Mouse (Mus musculus) forebrain, embryonic 14.5 days (tissue): ENCODE data around the gene Exosc7. TPM values are rescaled to one million over a fixed set of nuclear protein-coding genes. Genes with fewer than 3 reads are reported as not detected.

ENCODE experiments used
- ATAC-seq: fragments of 200-750 bp; cut with Nextera tagmentation; 2 replicates; pipeline ENCODE4 v1.8.0; 2017; ENCODE audit warnings: mild to moderate bottlenecking, moderate library complexity
- DNase-seq: peaks from one replicate; pipeline ENCODE4 v3.0.0-alpha.2; 2015; ENCODE audit warnings: low spot score
- H3K27ac ChIP-seq: fragments of 300-500 bp; sonication (generic); 2 replicates; pipeline ENCODE4 v1.5.1; 2014; ENCODE audit warnings: low read depth, mild to moderate bottlenecking, control low read depth, low read length, moderate library complexity
- H3K27me3 ChIP-seq: fragments of 300-500 bp; sonication (generic); replicated peaks from 2 replicates; pipeline ENCODE4 v1.6.1; 2014; ENCODE audit warnings: low read length, control low read depth, mixed read lengths; ENCODE audit not compliant: control insufficient read depth, insufficient read depth
- H3K36me3 ChIP-seq: fragments of 300-500 bp; sonication (generic); 2 replicates; pipeline ENCODE4 v1.6.1; 2014; ENCODE audit warnings: low read length, control low read depth; ENCODE audit not compliant: control insufficient read depth, insufficient read depth
- H3K4me1 ChIP-seq: fragments of 300-500 bp; sonication (generic); 2 replicates; pipeline ENCODE4 v1.6.1; 2014; ENCODE audit warnings: antibody characterized with exemption, low read length, control low read depth; ENCODE audit not compliant: control insufficient read depth, insufficient read depth
- H3K4me2 ChIP-seq: fragments of 300-500 bp; sonication (generic); 2 replicates; pipeline ENCODE4 v1.6.1; 2014; ENCODE audit warnings: mild to moderate bottlenecking, control low read depth, low read length
- H3K4me3 ChIP-seq: fragments of 300-500 bp; sonication (generic); 2 replicates; pipeline ENCODE4 v1.5.1; 2014; ENCODE audit warnings: low read depth, low read length, control low read depth
- H3K9ac ChIP-seq: fragments of 300-500 bp; sonication (generic); 2 replicates; pipeline ENCODE4 v1.6.1; 2014; ENCODE audit warnings: mild to moderate bottlenecking, low read length, control low read depth, moderate library complexity
- H3K9me3 ChIP-seq: fragments of 300-500 bp; sonication (generic); replicated peaks from 2 replicates; pipeline ENCODE4 v1.6.1; 2016; ENCODE audit warnings: low read length, control low read depth, mixed read lengths; ENCODE audit not compliant: control insufficient read depth
- WGBS: fragments of 180-500 bp; shearing (Covaris S2); extraction: QIAGEN DNeasy Blood & Tissue Kit; methylation state at CpG from one replicate; pipeline ENCODE4 v1.1.7; 2014; 5-methylcytosine and 5-hydroxymethylcytosine counted together
- polyA plus RNA-seq: library from polyadenylated mRNA; unstranded; fragments of >200 nt; fragmentation: Nextera tagmentation; extraction: Ambion mirVana; gene quantifications from 2 replicates; pipeline ENCODE4 v1.2.1, GENCODE M21; 2014

The Exosc7 gene
- polyA plus RNA-seq, 1 experiment from 2014 or later, result 108 TPM

- Histone ChIP-seq H3K9me3 (no peaks in the 10 kb centered on the region), H3K4me3 (no peak overlapping the region), H3K27ac (no peak overlapping the region), H3K4me2 (no peak overlapping the region), H3K36me3 (no peaks in the 10 kb centered on the region), H3K27me3 (no peaks in the 10 kb centered on the region), H3K4me1 (no peaks in the 10 kb centered on the region), H3K9ac (no peak overlapping the region)
- DNase-seq (no peak), ATAC-seq (no peak)
- whole genome bisulfite sequencing, result 84% methylated on average over 3 of the region's 3 CpGs
These were observed 39.0 kb downstream of the Exosc7 start for GRCm38 (mm10) chr9:123152026-123152425.

GRCm38 (mm10) chr9:123153121-123153520 is 40.1 kb downstream of the Exosc7 start:
- WGBS, result 93% methylated on average over 2 of the region's 2 CpGs
- H3K9me3 ChIP-seq, result no peaks in the 10 kb centered on the region
- H3K9ac ChIP-seq, result no peak overlapping the region
- H3K36me3 ChIP-seq, result no peaks in the 10 kb centered on the region
- no peak overlapping the region for H3K4me3 ChIP-seq
- H3K4me2 ChIP-seq, result no peak overlapping the region
- H3K27me3 ChIP-seq, result no peaks in the 10 kb centered on the region
- H3K4me1 ChIP-seq, result no peaks in the 10 kb centered on the region
- no peak for ATAC-seq
- H3K27ac ChIP-seq, result no peak overlapping the region
- DNase-seq, result no peak

GRCm38 (mm10) chr9:123156910-123157361 is 43.9 kb downstream of the Exosc7 start:
- Histone ChIP-seq H3K9ac (peak overlapping the region; percentile 21; the same call in 1 of the 2 replicates), H3K4me2 (peak overlapping the region; percentile 25), H3K4me3 (no peak overlapping the region), H3K27me3 (no peaks in the 10 kb centered on the region), H3K36me3 (no peaks in the 10 kb centered on the region), H3K9me3 (no peaks in the 10 kb centered on the region), H3K27ac (no peak overlapping the region), H3K4me1 (no peaks in the 10 kb centered on the region)
- 33% methylated on average over 30 of the region's 30 CpGs for WGBS
- DNase-seq, result peak; percentile 58
- ATAC-seq, result peak; percentile 77

- Histone ChIP-seq H3K9ac (no peak overlapping the region), H3K27me3 (no peaks in the 10 kb centered on the region), H3K27ac (no peak overlapping the region), H3K36me3 (no peaks in the 10 kb centered on the region), H3K4me1 (no peaks in the 10 kb centered on the region), H3K4me2 (no peak overlapping the region), H3K4me3 (no peak overlapping the region), H3K9me3 (no peaks in the 10 kb centered on the region)
- peak; percentile 21; the same call in 1 of the 2 replicates for ATAC-seq
- DNase-seq, result peak; percentile 24
These were observed 44.7 kb downstream of the Exosc7 start for GRCm38 (mm10) chr9:123157699-123158098.

GRCm38 (mm10) chr9:123158125-123158836 is 45.3 kb downstream of the Exosc7 start:
- 64% methylated on average over 8 of the region's 8 CpGs for WGBS
- Histone ChIP-seq H3K4me3 (no peak overlapping the region), H3K9me3 (no peaks in the 10 kb centered on the region), H3K9ac (no peak overlapping the region), H3K27me3 (no peaks in the 10 kb centered on the region), H3K4me1 (no peaks in the 10 kb centered on the region), H3K27ac (no peak overlapping the region), H3K4me2 (no peak overlapping the region), H3K36me3 (no peaks in the 10 kb centered on the region)
- ATAC-seq (0 out of 2 replicates have a peak, but pooled peaks have one; percentile 4), DNase-seq (peak; percentile 50)

GRCm38 (mm10) chr9:123159330-123159729 is 46.3 kb downstream of the Exosc7 start:
- Histone ChIP-seq H3K27ac (no peak overlapping the region), H3K4me3 (no peak overlapping the region), H3K9ac (no peak overlapping the region), H3K4me1 (no peaks in the 10 kb centered on the region), H3K9me3 (no peaks in the 10 kb centered on the region), H3K27me3 (no peaks in the 10 kb centered on the region), H3K36me3 (no peaks in the 10 kb centered on the region), H3K4me2 (no peak overlapping the region)
- ATAC-seq, result no peak
- peak; percentile 59 for DNase-seq
- WGBS, result 62% methylated on average over 7 of the region's 7 CpGs

GRCm38 (mm10) chr9:123161792-123162191 is 48.8 kb downstream of the Exosc7 start:
- no peak overlapping the region for H3K4me3 ChIP-seq
- no peak for DNase-seq
- 75% methylated on average over 2 of the region's 2 CpGs for WGBS
- no peaks in the 10 kb centered on the region for H3K27me3 ChIP-seq
- no peaks in the 10 kb centered on the region for H3K36me3 ChIP-seq
- no peak overlapping the region for H3K4me2 ChIP-seq
- ATAC-seq, result no peak
- H3K9ac ChIP-seq, result no peak overlapping the region
- H3K9me3 ChIP-seq, result no peaks in the 10 kb centered on the region
- no peak overlapping the region for H3K27ac ChIP-seq
- no peaks in the 10 kb centered on the region for H3K4me1 ChIP-seq

GRCm38 (mm10) chr9:123162985-123163694 is 50.1 kb downstream of the Exosc7 start:
- no peak for ATAC-seq
- no peak overlapping the region for H3K4me3 ChIP-seq
- 84% methylated on average over 4 of the region's 4 CpGs for WGBS

More at GRCm38 (mm10) chr9:123162985-123163694, 50.1 kb downstream of the Exosc7 start:
- Histone ChIP-seq H3K4me2 (no peak overlapping the region), H3K9me3 (no peaks in the 10 kb centered on the region), H3K27me3 (no peaks in the 10 kb centered on the region), H3K4me1 (no peaks in the 10 kb centered on the region), H3K27ac (no peak overlapping the region), H3K9ac (no peak overlapping the region), H3K36me3 (no peaks in the 10 kb centered on the region)
- DNase-seq, result no peak
